Mouse (Mus musculus) ES-CJ7 (cell line): ENCODE results near the gene Gm10439.
"Not testable (repeated sequence)": the region's sequence is repeated elsewhere in the genome, so short reads cannot be mapped to it uniquely, and the experiment has no call there.

Source experiments
- DNase-seq: peaks from one replicate; pipeline ENCODE4 v3.0.0; 2011; ENCODE audit warnings: low read depth, low spot score

Gm10439 gene

DNA sequence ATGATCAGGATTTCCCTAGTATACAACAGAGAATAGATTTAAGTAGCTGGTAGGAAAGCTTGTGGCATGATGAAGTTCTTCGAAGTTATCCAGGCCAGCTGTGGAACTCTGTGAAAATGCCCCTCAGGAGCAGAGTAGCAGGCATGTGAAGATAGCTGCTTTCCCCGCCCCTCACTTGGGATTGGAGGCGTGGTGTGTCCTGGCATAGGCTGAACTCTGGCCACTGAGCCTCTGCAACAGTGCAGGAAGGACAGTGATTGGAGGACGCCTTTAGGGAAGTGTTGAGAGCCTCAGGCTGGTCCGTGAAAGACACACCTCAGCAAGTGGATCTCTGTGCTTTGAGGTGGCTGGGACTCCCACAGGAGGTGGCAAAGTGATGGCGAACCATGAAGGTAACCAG, at the start of gene Gm10439:
Gm10439 (plus strand) TSS at position 301 of the 400 bp plus-strand sequence.
- not testable (repeated sequence) for DNase-seq
